Mouse (Mus musculus) lung, postnatal 0 days (tissue): ENCODE measurements at regions not wholly inside any gene's neighbourhood (a gene's known extent, or its start where the extent isn't known, plus 50 kb on each side); places are given as distances from the start of the nearest gene placed in this dataset.

ENCODE experiments used
- ATAC-seq: fragments of 200-750 bp; cut with Nextera tagmentation; 2 replicates; pipeline ENCODE4 v1.8.0; 2017; ENCODE audit warnings: moderate library complexity
- DNase-seq: peaks from one replicate; pipeline ENCODE4 v3.0.0-alpha.2; 2016; ENCODE audit warnings: low spot score
- H3K27ac ChIP-seq: fragments of 300-500 bp; sonication (generic); 2 replicates; pipeline ENCODE4 v1.5.1; 2014; ENCODE audit warnings: antibody characterized with exemption, mild to moderate bottlenecking, low read length, mixed read lengths
- H3K27me3 ChIP-seq: fragments of 300-500 bp; sonication (generic); replicated peaks from 2 replicates; pipeline ENCODE4 v1.6.1; 2014; ENCODE audit warnings: low read length, mixed read lengths; ENCODE audit not compliant: insufficient read depth
- H3K36me3 ChIP-seq: fragments of 300-500 bp; sonication (generic); 2 replicates; pipeline ENCODE4 v1.6.1; 2014; ENCODE audit warnings: low read length, mixed read lengths; ENCODE audit not compliant: insufficient read depth
- H3K4me1 ChIP-seq: fragments of 300-500 bp; sonication (generic); 2 replicates; pipeline ENCODE4 v1.6.1; 2014; ENCODE audit warnings: antibody characterized with exemption, low read depth, low read length, mixed read lengths; ENCODE audit not compliant: insufficient read depth
- H3K4me2 ChIP-seq: fragments of 300-500 bp; sonication (generic); replicated peaks from 2 replicates; pipeline ENCODE4 v1.6.1; 2014; ENCODE audit warnings: low read depth, mild to moderate bottlenecking, low read length, moderate library complexity, mixed read lengths
- H3K4me3 ChIP-seq: fragments of 300-500 bp; sonication (generic); 2 replicates; pipeline ENCODE4 v1.5.1; 2014; ENCODE audit warnings: low read depth, low read length
- H3K9ac ChIP-seq: fragments of 300-500 bp; sonication (generic); replicated peaks from 2 replicates; pipeline ENCODE4 v1.6.1; 2014; ENCODE audit warnings: low read depth, mild to moderate bottlenecking
- H3K9me3 ChIP-seq: fragments of 300-500 bp; sonication (generic); 2 replicates; pipeline ENCODE4 v1.6.1; 2016; ENCODE audit warnings: low read length, mixed read lengths
- CTCF ChIP-seq: IDR thresholded peaks from 2 replicates; pipeline ENCODE4 v1.5.1; 2016; ENCODE audit warnings: antibody characterized with exemption, mild to moderate bottlenecking
- EP300 ChIP-seq: IDR thresholded peaks from 2 replicates; pipeline ENCODE4 v1.6.1; 2016; ENCODE audit warnings: antibody characterized with exemption, mild to moderate bottlenecking, control low read depth
- WGBS: fragments of 180-500 bp; shearing (Covaris S2); extraction: QIAGEN DNeasy Blood & Tissue Kit; methylation state at CpG from one replicate; pipeline ENCODE4 v1.1.7; 2014; 5-methylcytosine and 5-hydroxymethylcytosine counted together

DNA sequence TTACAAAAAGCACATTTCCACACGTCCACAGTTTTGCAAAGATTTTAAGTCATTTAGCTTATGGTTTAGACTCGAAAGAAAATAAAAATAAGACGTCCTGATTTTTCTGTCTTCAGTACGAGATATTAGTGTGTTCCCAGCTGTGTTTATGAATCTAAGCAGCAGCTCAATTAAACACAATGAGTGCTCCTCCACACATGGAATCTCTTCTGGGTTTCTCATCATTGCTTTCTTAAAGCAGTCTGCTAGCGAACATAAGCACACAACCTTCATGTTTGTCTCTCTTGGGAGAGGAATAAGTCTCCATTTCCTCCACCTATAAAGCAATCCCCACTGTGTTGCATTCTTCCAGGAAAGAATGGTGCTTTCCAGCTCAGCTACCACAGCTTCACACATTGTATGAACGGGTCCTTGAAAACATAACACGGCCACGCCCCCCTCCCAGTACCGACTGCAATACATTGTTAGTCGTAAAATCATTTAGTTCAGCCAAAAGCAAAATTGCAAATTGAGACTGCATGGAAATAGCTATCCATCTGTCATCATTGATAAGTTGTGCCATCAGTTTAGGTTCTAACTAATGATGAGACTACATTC, 75.4 kb upstream of the Rap2b start:
- Histone ChIP-seq H3K27ac (no peak overlapping the region), H3K9me3 (no peaks in the 10 kb centered on the region), H3K27me3 (no peaks in the 10 kb centered on the region), H3K4me3 (no peak overlapping the region), H3K36me3 (no peaks in the 10 kb centered on the region), H3K9ac (no peak overlapping the region), H3K4me2 (no peak overlapping the region), H3K4me1 (no peaks in the 10 kb centered on the region)
- ATAC-seq (no peak), DNase-seq (no peak)
- TF ChIP-seq CTCF (no peak), EP300 (no peak)
- 56% methylated on average over 10 of the region's 10 CpGs for WGBS

DNA sequence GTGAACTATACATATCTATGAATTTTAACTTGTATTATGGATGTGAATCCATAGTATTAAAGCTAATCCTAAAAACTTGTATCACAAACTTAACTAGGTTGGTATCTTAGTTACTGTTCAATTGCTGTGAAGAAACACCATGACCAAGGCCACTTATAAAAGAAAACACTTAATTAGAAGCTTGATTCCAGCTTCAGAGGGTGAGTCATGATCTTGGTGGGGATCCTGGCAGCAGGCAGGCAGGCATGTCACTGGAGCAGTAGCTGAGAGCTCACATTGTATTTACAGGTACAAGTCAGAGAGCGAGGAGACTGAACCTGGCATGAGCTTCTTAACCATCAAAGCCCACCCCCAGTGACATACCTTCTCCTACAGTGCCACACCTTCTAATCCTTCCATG, 73.2 kb upstream of the Rap2b start:
- Histone ChIP-seq H3K9me3 (no peaks in the 10 kb centered on the region), H3K36me3 (no peaks in the 10 kb centered on the region), H3K4me2 (no peak overlapping the region), H3K9ac (no peak overlapping the region), H3K4me1 (no peaks in the 10 kb centered on the region), H3K27me3 (no peaks in the 10 kb centered on the region), H3K27ac (no peak overlapping the region), H3K4me3 (no peak overlapping the region)
- ATAC-seq (no peak), DNase-seq (no peak)
- TF ChIP-seq EP300 (no peak), CTCF (no peak)
- 71% methylated on average over 1 of the region's 1 CpGs for WGBS

DNA sequence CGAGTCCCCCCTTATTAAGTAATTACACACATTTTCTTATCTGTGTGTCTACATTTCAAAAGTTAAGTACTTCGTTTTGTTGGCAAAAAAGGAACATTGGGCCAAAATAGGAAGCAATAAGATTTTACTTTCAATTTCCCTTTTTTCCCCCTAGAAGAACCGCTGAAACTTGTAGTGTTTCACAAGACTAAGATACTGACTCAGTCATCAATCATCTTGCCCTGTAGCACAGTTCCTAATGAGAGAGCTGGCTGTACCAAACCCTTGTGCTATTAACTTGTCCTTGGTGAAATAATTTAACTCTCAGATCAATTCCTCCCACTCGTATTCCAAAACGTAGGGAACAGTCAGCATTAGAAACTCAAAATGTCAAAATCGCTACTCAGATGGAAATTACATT, 66.6 kb upstream of the Rap2b start:
- H3K4me2 ChIP-seq: no peak overlapping the region
- peak; percentile 65 for DNase-seq
- H3K27me3 ChIP-seq: no peaks in the 10 kb centered on the region
- no peaks in the 10 kb centered on the region for H3K36me3 ChIP-seq
- H3K9ac ChIP-seq: no peak overlapping the region
- WGBS: 60% methylated on average over 6 of the region's 6 CpGs
- TF ChIP-seq EP300 (no peak), CTCF (no peak)
- no peak overlapping the region for H3K27ac ChIP-seq
- H3K9me3 ChIP-seq: no peaks in the 10 kb centered on the region
- H3K4me1 ChIP-seq: no peaks in the 10 kb centered on the region
- H3K4me3 ChIP-seq: no peak overlapping the region
- ATAC-seq: no peak

DNA sequence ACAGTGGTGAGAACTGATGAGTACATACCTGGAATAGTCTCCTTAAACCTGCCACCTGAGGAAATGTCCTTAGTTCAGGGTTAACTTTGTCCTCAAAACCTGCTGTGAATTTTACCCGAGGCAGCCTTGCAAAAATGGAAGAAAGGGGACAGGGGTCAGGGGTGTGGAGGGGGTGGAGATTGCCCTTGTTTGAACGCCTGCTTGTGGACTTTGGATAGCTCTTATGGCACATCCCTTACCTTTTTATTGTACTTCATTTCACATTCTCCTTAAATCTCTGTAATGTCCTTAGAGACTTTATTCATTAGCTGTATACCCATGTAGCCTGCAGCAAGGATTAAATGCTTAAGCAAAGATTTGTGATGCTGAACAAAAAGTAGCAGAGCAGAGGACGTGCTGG, 64.1 kb upstream of the Rap2b start:
- TF ChIP-seq EP300: no peak
- TF ChIP-seq CTCF: no peak
- Histone ChIP-seq H3K27ac (no peak overlapping the region), H3K4me1 (no peaks in the 10 kb centered on the region), H3K4me2 (no peak overlapping the region), H3K36me3 (no peaks in the 10 kb centered on the region), H3K9ac (no peak overlapping the region), H3K4me3 (no peak overlapping the region), H3K27me3 (no peaks in the 10 kb centered on the region), H3K9me3 (no peaks in the 10 kb centered on the region)
- DNase-seq (no peak), ATAC-seq (no peak)
- WGBS: 49% methylated on average over 3 of the region's 3 CpGs

DNA sequence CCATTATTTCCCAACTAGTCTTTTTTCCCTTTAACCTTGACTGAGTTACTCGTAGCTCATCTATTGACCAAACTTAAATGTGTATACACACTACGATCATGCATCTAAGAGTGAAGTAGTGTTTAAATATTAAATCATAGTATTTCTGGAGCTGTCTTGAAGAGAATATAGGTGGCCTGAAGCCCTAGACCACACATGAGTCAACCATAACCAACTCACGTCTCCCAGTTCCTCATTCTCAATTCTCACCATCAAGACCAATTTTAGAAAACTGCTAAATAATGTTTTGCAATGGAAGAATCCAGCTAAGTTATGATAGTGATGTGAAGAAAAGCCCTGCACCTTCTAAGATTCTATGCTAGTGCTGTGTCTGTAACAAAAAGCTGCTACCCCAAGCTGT, 59.2 kb upstream of the Rap2b start:
- no peak for TF ChIP-seq EP300
- TF ChIP-seq CTCF: no peak
- Histone ChIP-seq H3K36me3 (no peaks in the 10 kb centered on the region), H3K27me3 (no peaks in the 10 kb centered on the region), H3K4me1 (no peaks in the 10 kb centered on the region), H3K9ac (no peak overlapping the region), H3K9me3 (no peaks in the 10 kb centered on the region), H3K4me2 (no peak overlapping the region), H3K27ac (no peak overlapping the region), H3K4me3 (no peak overlapping the region)
- WGBS: 78% methylated on average over 3 of the region's 3 CpGs
- no peak for ATAC-seq
- DNase-seq: no peak

DNA sequence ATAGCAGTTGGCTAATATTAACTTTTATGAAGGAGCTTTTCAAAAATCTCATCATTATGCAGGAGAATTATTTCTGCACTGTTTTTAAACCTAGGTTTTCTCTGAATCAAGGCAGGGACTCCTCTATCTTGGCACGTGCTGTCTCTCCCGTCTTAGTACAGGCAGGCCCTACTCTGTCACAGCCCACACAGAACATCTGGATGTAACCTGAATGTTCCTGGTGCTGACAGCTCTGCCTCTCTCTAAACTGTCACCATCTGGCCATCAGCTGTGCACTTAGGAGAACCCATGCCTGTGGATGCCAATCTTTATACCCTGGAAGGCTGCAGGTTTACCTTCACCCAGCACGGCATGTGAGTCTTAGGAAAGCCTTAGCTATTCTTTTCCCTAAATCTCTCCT, 58.0 kb upstream of the Rap2b start:
- H3K27ac ChIP-seq: no peak overlapping the region
- no peaks in the 10 kb centered on the region for H3K27me3 ChIP-seq
- no peak for DNase-seq
- H3K36me3 ChIP-seq: no peaks in the 10 kb centered on the region
- no peak overlapping the region for H3K4me3 ChIP-seq
- H3K4me1 ChIP-seq: no peaks in the 10 kb centered on the region
- no peak for TF ChIP-seq CTCF
- TF ChIP-seq EP300: no peak
- ATAC-seq: no peak
- H3K9ac ChIP-seq: no peak overlapping the region
- H3K9me3 ChIP-seq: no peaks in the 10 kb centered on the region
- no peak overlapping the region for H3K4me2 ChIP-seq
- WGBS: 67% methylated on average over 3 of the region's 3 CpGs

DNA sequence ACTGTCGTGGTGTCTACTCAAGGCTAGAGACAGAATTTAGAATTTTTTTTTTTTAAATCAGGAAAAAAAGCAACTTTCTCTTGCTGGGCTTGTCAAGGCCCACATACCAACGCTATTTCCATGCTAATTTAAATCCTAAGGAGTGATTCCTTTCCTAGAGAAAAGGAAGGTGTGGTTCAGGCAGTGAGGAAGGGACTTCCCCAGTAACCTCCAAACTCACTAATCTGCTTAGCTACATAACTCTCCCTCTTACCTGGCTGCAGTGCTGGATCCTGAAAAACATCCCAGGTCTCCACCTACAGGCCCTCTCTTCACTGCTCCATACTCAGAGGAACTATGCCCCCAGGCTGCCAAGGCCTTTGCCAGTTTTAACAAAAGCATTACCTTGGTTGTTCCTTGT, 55.1 kb upstream of the Rap2b start:
- 51% methylated on average over 2 of the region's 2 CpGs for WGBS
- Histone ChIP-seq H3K27ac (no peak overlapping the region), H3K4me2 (no peak overlapping the region), H3K9me3 (no peaks in the 10 kb centered on the region), H3K27me3 (no peaks in the 10 kb centered on the region), H3K9ac (no peak overlapping the region), H3K4me3 (no peak overlapping the region), H3K4me1 (no peaks in the 10 kb centered on the region), H3K36me3 (no peaks in the 10 kb centered on the region)
- TF ChIP-seq EP300: no peak
- no peak for TF ChIP-seq CTCF
- DNase-seq (no peak), ATAC-seq (no peak)
